Mouse (Mus musculus) heart, adult 8-10 months (tissue): ENCODE data around the gene Gm10153. TPM values are rescaled to one million over a fixed set of nuclear protein-coding genes. Genes with fewer than 3 reads are reported as not detected.
"Not testable (repeated sequence)": the region's sequence is repeated elsewhere in the genome, so short reads cannot be mapped to it uniquely, and the experiment has no call there.

ENCODE experiments used
- DNase-seq: peaks from one replicate; pipeline ENCODE4 v3.0.0; 2022; ENCODE audit warnings: low spot score
- total RNA-seq, 4 experiments: library from RNA; stranded (reverse); gene quantifications; 2 replicates each; pipeline ENCODE4 v1.2.4; 2022

Gm10153 gene
- total RNA-seq, 4 experiments from 2014 or later: not detected

DNA sequence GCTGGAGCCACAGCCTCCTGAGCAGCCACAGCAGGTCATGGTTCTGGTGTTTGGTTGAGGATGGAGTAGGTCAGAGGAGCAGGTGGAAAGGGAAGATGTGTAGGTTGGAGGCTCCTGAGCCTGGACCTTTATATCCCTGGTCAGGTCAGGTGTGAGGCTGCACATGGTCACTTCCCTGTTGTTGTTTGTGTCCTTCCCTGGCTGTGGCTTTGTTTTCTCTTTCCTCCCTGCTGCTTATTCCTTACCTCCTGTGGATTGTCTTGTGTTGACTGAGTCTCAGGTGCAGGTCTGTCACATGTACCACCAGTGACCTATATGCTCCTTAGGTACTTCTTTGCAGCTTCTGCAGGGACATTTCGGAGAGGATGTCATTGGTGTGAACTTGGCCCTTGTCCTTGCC, 45.7 kb downstream of the Gm10153 start, which contains the start of gene Gm45337:
Gene Gm45337 (minus strand): TSS at position 101 of the 400 bp plus-strand sequence.
- DNase-seq: no peak

DNA sequence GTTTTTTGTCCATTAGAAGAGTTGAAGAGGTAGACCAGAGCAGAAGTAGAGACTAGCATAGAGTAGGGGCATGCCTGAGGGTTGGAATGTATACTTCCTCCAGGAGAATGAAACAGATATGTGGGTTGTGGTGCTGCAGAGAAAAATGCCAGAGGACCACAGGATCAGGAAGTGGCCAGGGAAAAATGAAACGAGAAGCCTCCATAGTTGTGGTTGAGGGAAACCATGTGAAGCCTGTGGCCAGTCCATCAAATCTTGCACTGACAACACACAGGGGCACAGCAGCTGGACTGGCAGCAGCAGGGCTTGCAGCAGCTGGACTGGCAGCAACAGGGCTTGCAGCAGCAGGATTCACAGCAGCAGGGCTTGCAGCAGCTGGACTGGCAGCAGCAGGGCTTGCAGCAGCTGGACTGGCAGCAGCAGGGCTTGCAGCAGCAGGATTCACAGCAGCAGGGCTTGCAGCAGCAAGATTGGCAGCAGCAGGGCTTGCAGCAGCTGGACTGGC, 46.6 kb downstream of the Gm10153 start:
- not testable (repeated sequence) for DNase-seq

DNA sequence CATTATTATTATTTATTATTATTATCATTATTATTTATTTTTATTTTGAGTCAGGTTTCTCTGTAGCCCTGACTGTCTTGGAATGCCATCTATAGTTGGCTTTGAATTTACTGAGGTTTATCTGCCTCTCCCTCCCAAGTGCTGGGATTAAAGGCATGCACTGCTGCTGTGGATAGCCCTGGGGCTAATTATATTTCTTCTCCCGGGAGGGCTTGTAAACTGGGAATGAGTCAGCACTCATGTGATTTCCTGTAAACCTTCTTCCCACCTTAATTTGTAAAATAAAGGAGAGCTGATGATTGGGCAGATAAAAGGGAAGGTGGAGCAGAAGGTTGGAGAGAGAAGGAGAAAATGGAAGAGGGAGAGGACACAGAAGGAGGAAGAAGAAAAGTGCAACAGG, 49.5 kb downstream of the Gm10153 start:
- DNase-seq: no peak

Other genes starting within 250 kb of the Gm10153 start
- gene Brsk2, start 240.6 kb downstream of the Gm10153 start, total RNA-seq: under 1 TPM; 0.16 to 0.43 (median 0.22) TPM
- 10 to 100 TPM; 45.2 to 53.5 (median 46.9) TPM for gene Mob2, start 129.3 kb downstream of the Gm10153 start, total RNA-seq
- gene Dusp8, start 94.5 kb downstream of the Gm10153 start, total RNA-seq: 10 to 100 TPM; 26.3 to 48.9 (median 37.9) TPM
- not detected for gene Gm45618, start 69.7 kb downstream of the Gm10153 start, total RNA-seq
- not detected for gene Gm39115, start 54.4 kb downstream of the Gm10153 start, total RNA-seq
- not detected for gene Gm45337, start 45.8 kb downstream of the Gm10153 start, total RNA-seq
- not detected for gene Gm29735, start 33.3 kb downstream of the Gm10153 start, total RNA-seq
- not detected for gene Gm4553, start 24.6 kb downstream of the Gm10153 start, total RNA-seq
- gene Krtap5-2, start 14.4 kb downstream of the Gm10153 start, total RNA-seq: not detected
- gene Krtap5-3, start 11.0 kb upstream of the Gm10153 start, total RNA-seq: not detected
- not detected for gene Gm7579, start 21.5 kb upstream of the Gm10153 start, total RNA-seq
- gene Krtap5-5, start 39.6 kb upstream of the Gm10153 start, total RNA-seq: under 1 TPM in 1 of 4 experiments, not detected in 3; 0.22 TPM
- gene Gm40460, start 50.7 kb upstream of the Gm10153 start, total RNA-seq: not detected
- not detected for gene Gm2431, start 68.0 kb upstream of the Gm10153 start, total RNA-seq
- gene Gm4559, start 84.0 kb upstream of the Gm10153 start, total RNA-seq: not detected
- gene Krtap5-1, start 106.7 kb upstream of the Gm10153 start, total RNA-seq: not detected
- not detected for gene Krtap5-4, start 113.2 kb upstream of the Gm10153 start, total RNA-seq
- 1 to 10 TPM; 2.4 to 4.7 (median 3.4) TPM for gene Ifitm10, start 183.4 kb upstream of the Gm10153 start, total RNA-seq
- 10 to 100 TPM in 1 of 4 experiments, 1 to 10 TPM in 2, under 1 TPM in 1; 0.63 to 14.1 (median 6.3) TPM for gene Gm49369, start 192.3 kb upstream of the Gm10153 start, total RNA-seq
- 1,000 to 10,000 TPM; 1,038 to 1,126 (median 1,089) TPM for gene Ctsd, start 197.6 kb upstream of the Gm10153 start, total RNA-seq
- under 1 TPM in 1 of 4 experiments, not detected in 3; 0.25 TPM for gene Syt8, start 244.5 kb upstream of the Gm10153 start, total RNA-seq